Mouse (Mus musculus): ENCODE measurements at regions not wholly inside any gene's neighbourhood (a gene's known extent, or its start where the extent isn't known, plus 50 kb on each side); places are given as distances from the start of the nearest gene placed in this dataset.

DNA sequence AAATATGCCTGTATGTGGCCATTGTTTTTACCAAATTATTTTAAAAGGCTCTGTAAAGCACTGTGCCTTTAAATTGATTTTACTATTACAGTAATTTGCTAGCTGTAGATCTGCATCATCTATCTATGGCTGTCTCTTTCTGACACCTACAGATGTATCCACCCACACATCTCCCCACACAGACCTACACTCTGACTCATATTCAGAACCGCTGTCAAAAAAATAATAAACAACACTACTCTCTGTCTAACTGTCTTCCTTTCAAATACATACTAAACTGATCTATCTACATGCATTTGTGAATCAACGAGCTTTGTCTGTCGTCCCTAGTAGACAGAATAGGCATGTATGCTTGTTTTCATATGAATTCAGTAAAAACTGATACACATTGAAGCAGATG, 130.6 kb upstream of the Gls start:
- Histone ChIP-seq H3K4me3 (no peak overlapping the region), H3K36me3 (ENCODE audit: control insufficient read depth, insufficient read depth) (no peaks in the 10 kb centered on the region), H3ac (ENCODE audit: control insufficient read depth, insufficient read length) (no peak overlapping the region), H3K4me2 (ENCODE audit: low read depth) (no peak overlapping the region), H3K27me3 (ENCODE audit: control insufficient read depth, insufficient read depth, insufficient read length) (no peaks in the 10 kb centered on the region), H3K79me2 (ENCODE audit: control insufficient read depth, insufficient read depth) (no peaks in the 10 kb centered on the region)
- TF ChIP-seq USF1 (IDR thresholded peaks at IDR 0.05; ENCODE audit: low read depth) (no peak), TCF12 (IDR thresholded peaks at IDR 0.05; ENCODE audit: insufficient read depth, poor library complexity, severe bottlenecking) (no peak), TCF3 (IDR thresholded peaks at IDR 0.05; ENCODE audit: insufficient read length, low read depth) (no peak), E2F4 (IDR thresholded peaks at IDR 0.05; ENCODE audit: insufficient read depth) (no peak), REST (IDR thresholded peaks at IDR 0.05; ENCODE audit: insufficient read depth, insufficient read length) (no peak), MAX (IDR thresholded peaks at IDR 0.05; ENCODE audit: low read depth) (no peak), POLR2A (IDR thresholded peaks at IDR 0.05; ENCODE audit: insufficient read length, low read depth) (no peak), MYOD1 (IDR thresholded peaks at IDR 0.05; ENCODE audit: control insufficient read depth in 1 of 3, insufficient read length in 2 of 3, low read depth in 2 of 3) (no peak), SRF (IDR thresholded peaks at IDR 0.05; ENCODE audit: control insufficient read depth, insufficient read length, low read depth) (no peak), MYOG (IDR thresholded peaks at IDR 0.05; ENCODE audit: control insufficient read depth in 1 of 3, insufficient read depth in 1 of 3, insufficient read length in 2 of 3, low read depth in 2 of 3) (no peak), CEBPB (IDR thresholded peaks at IDR 0.05; ENCODE audit: insufficient read depth, poor library complexity, severe bottlenecking) (no peak), POLR2AphosphoS2 (IDR thresholded peaks at IDR 0.05; ENCODE audit: insufficient read length, low read depth) (no peak)

DNA sequence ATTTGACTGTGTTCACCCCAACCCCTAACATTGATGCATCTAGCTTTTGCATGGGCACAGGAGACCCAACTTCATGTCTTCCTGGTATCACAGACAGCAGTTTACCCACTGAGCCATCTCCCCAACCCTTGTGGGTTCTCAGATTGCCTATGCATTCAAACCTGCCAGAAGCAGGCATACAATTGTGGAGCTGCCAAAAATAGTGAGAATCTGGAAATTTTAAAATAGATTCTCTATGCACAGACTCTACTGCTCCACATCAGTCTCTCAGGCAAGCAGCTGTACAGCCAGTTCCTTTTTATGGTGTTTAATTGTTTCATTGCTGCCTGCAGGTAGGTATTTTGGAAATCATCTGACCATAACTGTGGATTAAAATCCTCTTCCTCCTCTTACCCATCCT, 129.9 kb upstream of the Gls start:
- no peaks in the 10 kb centered on the region for H3K36me3 ChIP-seq (ENCODE audit: control insufficient read depth, insufficient read depth)
- H3ac ChIP-seq (ENCODE audit: control insufficient read depth, insufficient read length) = no peak overlapping the region
- no peaks in the 10 kb centered on the region for H3K27me3 ChIP-seq (ENCODE audit: control insufficient read depth, insufficient read depth, insufficient read length)
- TF ChIP-seq MAX (IDR thresholded peaks at IDR 0.05; ENCODE audit: low read depth) (no peak), TCF12 (IDR thresholded peaks at IDR 0.05; ENCODE audit: insufficient read depth, poor library complexity, severe bottlenecking) (no peak), E2F4 (IDR thresholded peaks at IDR 0.05; ENCODE audit: insufficient read depth) (no peak), POLR2AphosphoS2 (IDR thresholded peaks at IDR 0.05; ENCODE audit: insufficient read length, low read depth) (no peak), POLR2A (IDR thresholded peaks at IDR 0.05; ENCODE audit: insufficient read length, low read depth) (no peak), USF1 (IDR thresholded peaks at IDR 0.05; ENCODE audit: low read depth) (no peak), MYOD1 (IDR thresholded peaks at IDR 0.05; ENCODE audit: control insufficient read depth in 1 of 3, insufficient read length in 2 of 3, low read depth in 2 of 3) (no peak)
- no peak overlapping the region for H3K4me2 ChIP-seq (ENCODE audit: low read depth)
- no peaks in the 10 kb centered on the region for H3K79me2 ChIP-seq (ENCODE audit: control insufficient read depth, insufficient read depth)
- H3K4me3 ChIP-seq = no peak overlapping the region

DNA sequence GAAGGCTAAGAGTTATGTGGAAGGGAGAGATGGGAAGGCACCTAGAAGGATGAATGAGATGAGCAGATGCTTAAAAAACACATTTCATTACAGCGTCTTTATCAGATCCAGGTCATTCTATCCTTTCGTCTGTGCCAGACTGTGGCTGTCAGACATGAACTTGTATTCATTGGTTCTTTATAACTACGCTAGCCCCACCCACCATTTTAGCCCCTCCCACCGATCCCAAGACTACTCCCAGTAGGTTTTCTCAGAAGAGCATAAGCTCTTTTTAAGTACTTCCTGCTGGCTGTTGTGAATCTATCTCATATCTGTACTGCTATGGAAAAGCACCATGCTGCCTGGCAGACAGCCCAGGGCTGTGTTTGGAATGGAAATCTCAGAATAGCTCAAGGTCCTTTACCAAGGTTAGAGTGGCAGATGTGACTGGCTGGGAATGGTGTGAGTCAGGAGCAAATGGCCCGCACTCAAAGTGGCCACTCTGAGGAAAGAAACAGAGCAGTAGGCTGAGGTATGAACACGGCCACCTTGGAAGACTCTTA, 121.1 kb upstream of the Gls start:
- TF ChIP-seq USF1 (IDR thresholded peaks at IDR 0.05; ENCODE audit: low read depth) (no peak), TCF12 (IDR thresholded peaks at IDR 0.05; ENCODE audit: insufficient read depth, poor library complexity, severe bottlenecking) (no peak), MYOD1 (IDR thresholded peaks at IDR 0.05; ENCODE audit: control insufficient read depth in 1 of 3, insufficient read length in 2 of 3, low read depth in 2 of 3) (no peak), E2F4 (IDR thresholded peaks at IDR 0.05; ENCODE audit: insufficient read depth) (no peak), TCF3 (IDR thresholded peaks at IDR 0.05; ENCODE audit: insufficient read length, low read depth) (no peak), SRF (IDR thresholded peaks at IDR 0.05; ENCODE audit: control insufficient read depth, insufficient read length, low read depth) (no peak), REST (IDR thresholded peaks at IDR 0.05; ENCODE audit: insufficient read depth, insufficient read length) (no peak), POLR2AphosphoS2 (IDR thresholded peaks at IDR 0.05; ENCODE audit: insufficient read length, low read depth) (no peak), MYOG (IDR thresholded peaks at IDR 0.05; ENCODE audit: control insufficient read depth in 1 of 3, insufficient read depth in 1 of 3, insufficient read length in 2 of 3, low read depth in 2 of 3) (no peak)
- Histone ChIP-seq H3K36me3 (ENCODE audit: control insufficient read depth, insufficient read depth) (no peaks in the 10 kb centered on the region), H3K4me2 (ENCODE audit: low read depth) (no peak overlapping the region), H3ac (ENCODE audit: control insufficient read depth, insufficient read length) (no peak overlapping the region), H3K79me2 (ENCODE audit: control insufficient read depth, insufficient read depth) (no peaks in the 10 kb centered on the region), H3K4me3 (no peak overlapping the region), H3K27me3 (ENCODE audit: control insufficient read depth, insufficient read depth, insufficient read length) (no peaks in the 10 kb centered on the region)

DNA sequence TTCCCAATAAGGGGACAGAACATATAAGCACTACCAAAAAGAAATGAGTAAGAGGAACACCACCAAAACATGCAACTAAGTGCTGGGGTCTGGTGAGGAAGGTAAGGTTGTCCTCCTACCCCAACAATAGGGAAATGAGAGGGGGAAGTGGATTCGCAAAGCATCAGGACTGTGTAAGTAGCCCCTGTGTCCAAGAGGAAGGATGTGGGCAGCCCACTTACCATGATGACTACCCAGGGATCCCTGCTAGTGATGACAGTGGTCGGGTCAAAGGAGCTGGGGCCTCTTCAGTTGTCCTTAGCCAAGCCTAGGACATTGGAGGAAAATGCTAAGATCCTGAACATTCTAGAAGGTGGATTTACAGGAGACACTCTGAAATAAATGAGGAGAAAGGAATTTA, 109.1 kb upstream of the Gls start:
- TF ChIP-seq TCF12 (IDR thresholded peaks at IDR 0.05; ENCODE audit: insufficient read depth, poor library complexity, severe bottlenecking) = no peak
- TF ChIP-seq REST (IDR thresholded peaks at IDR 0.05; ENCODE audit: insufficient read depth, insufficient read length) = no peak
- TF ChIP-seq MYOG (IDR thresholded peaks at IDR 0.05; ENCODE audit: control insufficient read depth in 1 of 3, insufficient read depth in 1 of 3, insufficient read length in 2 of 3, low read depth in 2 of 3) = no peak
- TF ChIP-seq MYOD1 (IDR thresholded peaks at IDR 0.05; ENCODE audit: control insufficient read depth in 1 of 3, insufficient read length in 2 of 3, low read depth in 2 of 3) = no peak
- TF ChIP-seq TCF3 (IDR thresholded peaks at IDR 0.05; ENCODE audit: insufficient read length, low read depth) = no peak
- H3K36me3 ChIP-seq (ENCODE audit: control insufficient read depth, insufficient read depth) = no peaks in the 10 kb centered on the region
- H3K79me2 ChIP-seq (ENCODE audit: control insufficient read depth, insufficient read depth) = no peaks in the 10 kb centered on the region
- H3K4me2 ChIP-seq (ENCODE audit: low read depth) = no peak overlapping the region
- H3K27me3 ChIP-seq (ENCODE audit: control insufficient read depth, insufficient read depth, insufficient read length) = no peaks in the 10 kb centered on the region
- H3K4me3 ChIP-seq = no peak overlapping the region
- H3ac ChIP-seq (ENCODE audit: control insufficient read depth, insufficient read length) = no peak overlapping the region

DNA sequence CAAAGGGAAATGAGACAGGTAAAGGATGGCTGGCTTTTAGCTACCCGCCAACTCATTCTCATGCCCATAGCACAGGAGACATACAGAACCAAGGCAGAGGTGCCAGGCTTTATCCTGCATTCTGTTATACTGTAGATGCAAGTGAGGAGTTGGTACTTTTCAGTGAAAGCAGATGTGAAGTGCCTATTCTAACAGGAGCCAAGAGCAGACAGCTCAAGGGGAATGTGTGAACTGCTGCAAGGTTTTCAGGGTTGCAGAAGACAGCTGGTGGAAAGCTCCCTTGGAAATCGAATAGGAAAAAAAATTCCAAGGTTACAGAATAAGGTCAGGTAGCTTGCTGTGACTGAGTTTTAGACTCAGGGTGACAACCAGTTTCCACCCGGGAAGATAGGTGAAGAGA, 105.7 kb upstream of the Gls start:
- H3K4me2 ChIP-seq (ENCODE audit: low read depth) = no peak overlapping the region
- no peak for TF ChIP-seq E2F4 (IDR thresholded peaks at IDR 0.05; ENCODE audit: insufficient read depth)
- no peak for TF ChIP-seq MAX (IDR thresholded peaks at IDR 0.05; ENCODE audit: low read depth)
- no peak for TF ChIP-seq POLR2AphosphoS2 (IDR thresholded peaks at IDR 0.05; ENCODE audit: insufficient read length, low read depth)
- TF ChIP-seq CEBPB (IDR thresholded peaks at IDR 0.05; ENCODE audit: insufficient read depth, poor library complexity, severe bottlenecking) = no peak
- no peak for TF ChIP-seq MYOD1 (IDR thresholded peaks at IDR 0.05; ENCODE audit: control insufficient read depth in 1 of 3, insufficient read length in 2 of 3, low read depth in 2 of 3)
- TF ChIP-seq TCF3 (IDR thresholded peaks at IDR 0.05; ENCODE audit: insufficient read length, low read depth) = no peak
- TF ChIP-seq MYOG (IDR thresholded peaks at IDR 0.05; ENCODE audit: control insufficient read depth in 1 of 3, insufficient read depth in 1 of 3, insufficient read length in 2 of 3, low read depth in 2 of 3) = no peak
- no peak for TF ChIP-seq USF1 (IDR thresholded peaks at IDR 0.05; ENCODE audit: low read depth)
- no peak for TF ChIP-seq TCF12 (IDR thresholded peaks at IDR 0.05; ENCODE audit: insufficient read depth, poor library complexity, severe bottlenecking)
- TF ChIP-seq POLR2A (IDR thresholded peaks at IDR 0.05; ENCODE audit: insufficient read length, low read depth) = no peak
- no peak for TF ChIP-seq SRF (IDR thresholded peaks at IDR 0.05; ENCODE audit: control insufficient read depth, insufficient read length, low read depth)
- no peak for TF ChIP-seq REST (IDR thresholded peaks at IDR 0.05; ENCODE audit: insufficient read depth, insufficient read length)
- no peak overlapping the region for H3K4me3 ChIP-seq
- H3K36me3 ChIP-seq (ENCODE audit: control insufficient read depth, insufficient read depth) = no peaks in the 10 kb centered on the region
- no peak overlapping the region for H3ac ChIP-seq (ENCODE audit: control insufficient read depth, insufficient read length)
- H3K27me3 ChIP-seq (ENCODE audit: control insufficient read depth, insufficient read depth, insufficient read length) = no peaks in the 10 kb centered on the region
- no peaks in the 10 kb centered on the region for H3K79me2 ChIP-seq (ENCODE audit: control insufficient read depth, insufficient read depth)
